Mouse (Mus musculus): ENCODE results near the gene Kif17. TPM values are rescaled to one million over a fixed set of nuclear protein-coding genes. Genes with fewer than 3 reads are reported as not detected.
A peak's percentile ranks its signal among the peaks of the same experiment; 100 is the strongest.

Kif17 gene
- total and polyA plus RNA-seq, 2 experiments from 2014 or later = 0.11 TPM

- Histone ChIP-seq H3K4me3 (ENCODE audit: low read depth, low read length) (no peak overlapping the region), H3K4me1 (ENCODE audit: control insufficient read depth, insufficient read depth) (peaks cover 15% of the 10 kb centered on the region), H3K4me2 (ENCODE audit: low read depth, low read length) (no peak overlapping the region), H3K9ac (replicated peaks; ENCODE audit: low read depth, low read length) (no peak overlapping the region), H3K36me3 (replicated peaks; ENCODE audit: control insufficient read depth, insufficient read depth, low read length) (no peaks in the 10 kb centered on the region), H3K27ac (ENCODE audit: low read depth) (no peak overlapping the region), H3K27me3 (ENCODE audit: control insufficient read depth, insufficient read depth, low read length) (no peaks in the 10 kb centered on the region), H3K9me3 (replicated peaks; ENCODE audit: control insufficient read depth, low read length) (no peaks in the 10 kb centered on the region)
- TF ChIP-seq CTCF (IDR thresholded peaks at IDR 0.05; ENCODE audit: low read depth) (no peak), EP300 (IDR thresholded peaks at IDR 0.05; ENCODE audit: low read depth) (no peak)
- ATAC-seq (ENCODE audit: insufficient read depth, low read depth) (no peak), DNase-seq (ENCODE audit: low spot score) (no peak)
- 71% methylated on average over 10 of the region's 10 CpGs for WGBS
Measured at GRCm38 (mm10) chr4:138301271-138301780, 51.1 kb downstream of the Kif17 start.

- Histone ChIP-seq H3K36me3 (replicated peaks; ENCODE audit: control insufficient read depth, insufficient read depth, low read length) (0 out of 2 replicates have a peak, but pooled peaks cover 9% of the 10 kb centered on the region), H3K4me1 (ENCODE audit: control insufficient read depth, insufficient read depth) (peaks cover 15% of the 10 kb centered on the region), H3K27ac (ENCODE audit: low read depth) (no peak overlapping the region), H3K4me3 (ENCODE audit: low read depth, low read length) (no peak overlapping the region), H3K9ac (replicated peaks; ENCODE audit: low read depth, low read length) (no peak overlapping the region), H3K4me2 (ENCODE audit: low read depth, low read length) (no peak overlapping the region), H3K27me3 (ENCODE audit: control insufficient read depth, insufficient read depth, low read length) (no peaks in the 10 kb centered on the region), H3K9me3 (replicated peaks; ENCODE audit: control insufficient read depth, low read length) (no peaks in the 10 kb centered on the region)
- 95% methylated on average over 3 of the region's 3 CpGs for WGBS
- ATAC-seq (ENCODE audit: insufficient read depth, low read depth) (no peak), DNase-seq (ENCODE audit: low spot score) (no peak)
- no peak for TF ChIP-seq CTCF (IDR thresholded peaks at IDR 0.05; ENCODE audit: low read depth)
- TF ChIP-seq EP300 (IDR thresholded peaks at IDR 0.05; ENCODE audit: low read depth) = no peak
Measured at GRCm38 (mm10) chr4:138303011-138303410, 52.8 kb downstream of the Kif17 start.

- TF ChIP-seq EP300 (IDR thresholded peaks at IDR 0.05; ENCODE audit: low read depth) (no peak), CTCF (IDR thresholded peaks at IDR 0.05; ENCODE audit: low read depth) (no peak)
- WGBS = 15% methylated on average over 18 of the region's 18 CpGs
- H3K36me3 ChIP-seq (replicated peaks; ENCODE audit: control insufficient read depth, insufficient read depth, low read length) = peaks cover 11% of the 10 kb centered on the region; the same call in 1 of the 2 replicates
Measured at GRCm38 (mm10) chr4:138303742-138304141, 53.5 kb downstream of the Kif17 start.

GRCm38 (mm10) chr4:138304340-138305104, 54.3 kb downstream of the Kif17 start, which contains the start of gene Ddost:
TSS of gene Ddost (plus strand) at chr4:138304730.
- DNase-seq (ENCODE audit: low spot score) = peak; percentile 99
- peak within 1 kb of the TSS; percentile 77 for H3K4me3 ChIP-seq (ENCODE audit: low read depth, low read length)
- H3K27me3 ChIP-seq (ENCODE audit: control insufficient read depth, insufficient read depth, low read length) = no peaks in the 10 kb centered on the region
- peaks cover 15% of the 10 kb centered on the region for H3K4me1 ChIP-seq (ENCODE audit: control insufficient read depth, insufficient read depth)
- peak; percentile 98 for ATAC-seq (ENCODE audit: insufficient read depth, low read depth)
- H3K9me3 ChIP-seq (replicated peaks; ENCODE audit: control insufficient read depth, low read length) = no peaks in the 10 kb centered on the region
- peaks cover 19% of the 10 kb centered on the region for H3K36me3 ChIP-seq (replicated peaks; ENCODE audit: control insufficient read depth, insufficient read depth, low read length)
- peak within 1 kb of the TSS; percentile 43; the same call in 1 of the 2 replicates for H3K27ac ChIP-seq (ENCODE audit: low read depth)
- WGBS = 0% methylated on average over 52 of the region's 64 CpGs
- TF ChIP-seq CTCF (IDR thresholded peaks at IDR 0.05; ENCODE audit: low read depth) (no peak), EP300 (IDR thresholded peaks at IDR 0.05; ENCODE audit: low read depth) (no peak)
- H3K4me2 ChIP-seq (ENCODE audit: low read depth, low read length) = peak within 1 kb of the TSS; percentile 95
- peak within 1 kb of the TSS; percentile 74 for H3K9ac ChIP-seq (replicated peaks; ENCODE audit: low read depth, low read length)

More at GRCm38 (mm10) chr4:138303742-138304141, 53.5 kb downstream of the Kif17 start:
- H3K4me1 ChIP-seq (ENCODE audit: control insufficient read depth, insufficient read depth) = peaks cover 15% of the 10 kb centered on the region
- ATAC-seq (ENCODE audit: insufficient read depth, low read depth) (no peak), DNase-seq (ENCODE audit: low spot score) (no peak)
- H3K4me3 ChIP-seq (ENCODE audit: low read depth, low read length) = peak overlapping the region; percentile 77
- H3K4me2 ChIP-seq (ENCODE audit: low read depth, low read length) = peak overlapping the region; percentile 95
- H3K27me3 ChIP-seq (ENCODE audit: control insufficient read depth, insufficient read depth, low read length) = no peaks in the 10 kb centered on the region
- 0 out of 2 replicates have a peak overlapping the region, but pooled peaks have one; percentile 43 for H3K27ac ChIP-seq (ENCODE audit: low read depth)
- H3K9me3 ChIP-seq (replicated peaks; ENCODE audit: control insufficient read depth, low read length) = no peaks in the 10 kb centered on the region
- H3K9ac ChIP-seq (replicated peaks; ENCODE audit: low read depth, low read length) = peak overlapping the region; percentile 66

GRCm38 (mm10) chr4:138307025-138307424, 56.8 kb downstream of the Kif17 start:
- WGBS = 87% methylated on average over 3 of the region's 3 CpGs
- H3K9ac ChIP-seq (replicated peaks; ENCODE audit: low read depth, low read length) = no peak overlapping the region

More at GRCm38 (mm10) chr4:138307025-138307424, 56.8 kb downstream of the Kif17 start:
- Histone ChIP-seq H3K27ac (ENCODE audit: low read depth) (no peak overlapping the region), H3K9me3 (replicated peaks; ENCODE audit: control insufficient read depth, low read length) (no peaks in the 10 kb centered on the region), H3K4me2 (ENCODE audit: low read depth, low read length) (no peak overlapping the region), H3K4me3 (ENCODE audit: low read depth, low read length) (no peak overlapping the region), H3K36me3 (replicated peaks; ENCODE audit: control insufficient read depth, insufficient read depth, low read length) (peaks cover 42% of the 10 kb centered on the region), H3K27me3 (ENCODE audit: control insufficient read depth, insufficient read depth, low read length) (no peaks in the 10 kb centered on the region), H3K4me1 (ENCODE audit: control insufficient read depth, insufficient read depth) (peaks cover 15% of the 10 kb centered on the region)
- DNase-seq (ENCODE audit: low spot score) (no peak), ATAC-seq (ENCODE audit: insufficient read depth, low read depth) (no peak)
- no peak for TF ChIP-seq CTCF (IDR thresholded peaks at IDR 0.05; ENCODE audit: low read depth)
- no peak for TF ChIP-seq EP300 (IDR thresholded peaks at IDR 0.05; ENCODE audit: low read depth)
